Mouse (Mus musculus): ENCODE measurements around the gene S100a16. TPM values are rescaled to one million over a fixed set of nuclear protein-coding genes. Genes with fewer than 3 reads are reported as not detected.

The S100a16 gene
- polyA plus RNA-seq, 1 experiment, result 274 TPM

GRCm38 (mm10) chr3:90579433-90579832 lies 42.4 kb downstream of the S100a16 start:
- DNase-seq, result no peak
- WGBS, result 58% methylated on average over 7 of the region's 7 CpGs
- Histone ChIP-seq H3K4me3 (replicated peaks; ENCODE audit: extremely low read depth, low read depth, low read length) (no peak overlapping the region), H3K4me1 (ENCODE audit: control insufficient read depth, insufficient read depth, low read length) (no peaks in the 10 kb centered on the region)
- TF ChIP-seq POLR2A (IDR thresholded peaks at IDR 0.05; ENCODE audit: borderline replicate concordance, extremely low read depth, low read depth, low read length) (no peak), CTCF (IDR thresholded peaks at IDR 0.05; ENCODE audit: insufficient read depth, low read length) (no peak)

- Histone ChIP-seq H3K4me3 (replicated peaks; ENCODE audit: extremely low read depth, low read depth, low read length) (no peak overlapping the region), H3K4me1 (ENCODE audit: control insufficient read depth, insufficient read depth, low read length) (peaks cover 1% of the 10 kb centered on the region)
- 97% methylated on average over 5 of the region's 5 CpGs for WGBS
- no peak for DNase-seq
- TF ChIP-seq POLR2A (IDR thresholded peaks at IDR 0.05; ENCODE audit: borderline replicate concordance, extremely low read depth, low read depth, low read length), result no peak
- TF ChIP-seq CTCF (IDR thresholded peaks at IDR 0.05; ENCODE audit: insufficient read depth, low read length), result no peak
Measured at GRCm38 (mm10) chr3:90581141-90581540, 44.1 kb downstream of the S100a16 start.

- DNase-seq, result no peak
- 100% methylated on average over 1 of the region's 1 CpGs for WGBS
- TF ChIP-seq POLR2A (IDR thresholded peaks at IDR 0.05; ENCODE audit: borderline replicate concordance, extremely low read depth, low read depth, low read length) (no peak), CTCF (IDR thresholded peaks at IDR 0.05; ENCODE audit: insufficient read depth, low read length) (no peak)
- Histone ChIP-seq H3K4me3 (replicated peaks; ENCODE audit: extremely low read depth, low read depth, low read length) (no peak overlapping the region), H3K4me1 (ENCODE audit: control insufficient read depth, insufficient read depth, low read length) (peaks cover 11% of the 10 kb centered on the region)
Measured at GRCm38 (mm10) chr3:90582156-90582555, 45.1 kb downstream of the S100a16 start.

- 88% methylated on average over 4 of the region's 4 CpGs for WGBS
- no peak for TF ChIP-seq CTCF (IDR thresholded peaks at IDR 0.05; ENCODE audit: insufficient read depth, low read length)
- TF ChIP-seq POLR2A (IDR thresholded peaks at IDR 0.05; ENCODE audit: borderline replicate concordance, extremely low read depth, low read depth, low read length), result no peak
- no peak overlapping the region for H3K4me3 ChIP-seq (replicated peaks; ENCODE audit: extremely low read depth, low read depth, low read length)
Measured at GRCm38 (mm10) chr3:90582556-90582955, 45.5 kb downstream of the S100a16 start.

GRCm38 (mm10) chr3:90583893-90584292 lies 46.8 kb downstream of the S100a16 start:
- Histone ChIP-seq H3K4me1 (ENCODE audit: control insufficient read depth, insufficient read depth, low read length) (peaks cover 12% of the 10 kb centered on the region), H3K4me3 (replicated peaks; ENCODE audit: extremely low read depth, low read depth, low read length) (no peak overlapping the region)
- TF ChIP-seq POLR2A (IDR thresholded peaks at IDR 0.05; ENCODE audit: borderline replicate concordance, extremely low read depth, low read depth, low read length) (no peak), CTCF (IDR thresholded peaks at IDR 0.05; ENCODE audit: insufficient read depth, low read length) (no peak)
- 42% methylated on average over 3 of the region's 3 CpGs for WGBS
- no peak for DNase-seq

More at GRCm38 (mm10) chr3:90582556-90582955, 45.5 kb downstream of the S100a16 start:
- H3K4me1 ChIP-seq (ENCODE audit: control insufficient read depth, insufficient read depth, low read length), result peaks cover 12% of the 10 kb centered on the region
- no peak for DNase-seq

- TF ChIP-seq POLR2A (IDR thresholded peaks at IDR 0.05; ENCODE audit: borderline replicate concordance, extremely low read depth, low read depth, low read length), result no peak
- TF ChIP-seq CTCF (IDR thresholded peaks at IDR 0.05; ENCODE audit: insufficient read depth, low read length), result peak; percentile 88
- 25% methylated on average over 5 of the region's 5 CpGs for WGBS
- H3K4me1 ChIP-seq (ENCODE audit: control insufficient read depth, insufficient read depth, low read length), result peaks cover 12% of the 10 kb centered on the region
- H3K4me3 ChIP-seq (replicated peaks; ENCODE audit: extremely low read depth, low read depth, low read length), result no peak overlapping the region
- DNase-seq, result peak; percentile 65
Measured at GRCm38 (mm10) chr3:90585595-90585994, 48.5 kb downstream of the S100a16 start.

GRCm38 (mm10) chr3:90586016-90586643 lies 49.1 kb downstream of the S100a16 start:
- peak; percentile 39 for DNase-seq
- TF ChIP-seq CTCF (IDR thresholded peaks at IDR 0.05; ENCODE audit: insufficient read depth, low read length) (no peak), POLR2A (IDR thresholded peaks at IDR 0.05; ENCODE audit: borderline replicate concordance, extremely low read depth, low read depth, low read length) (no peak)
- WGBS, result 77% methylated on average over 15 of the region's 15 CpGs

GRCm38 (mm10) chr3:90586906-90587305 lies 49.9 kb downstream of the S100a16 start:
- no peak overlapping the region for H3K4me3 ChIP-seq (replicated peaks; ENCODE audit: extremely low read depth, low read depth, low read length)
- 29% methylated on average over 10 of the region's 10 CpGs for WGBS
- TF ChIP-seq CTCF (IDR thresholded peaks at IDR 0.05; ENCODE audit: insufficient read depth, low read length) (no peak), POLR2A (IDR thresholded peaks at IDR 0.05; ENCODE audit: borderline replicate concordance, extremely low read depth, low read depth, low read length) (0 out of 2 replicates have a peak, but pooled peaks have one; percentile 5)
- H3K4me1 ChIP-seq (ENCODE audit: control insufficient read depth, insufficient read depth, low read length), result peaks cover 12% of the 10 kb centered on the region
- peak; percentile 67 for DNase-seq

More at GRCm38 (mm10) chr3:90586016-90586643, 49.1 kb downstream of the S100a16 start:
- peaks cover 12% of the 10 kb centered on the region for H3K4me1 ChIP-seq (ENCODE audit: control insufficient read depth, insufficient read depth, low read length)
- H3K4me3 ChIP-seq (replicated peaks; ENCODE audit: extremely low read depth, low read depth, low read length), result no peak overlapping the region

- DNase-seq, result peak; percentile 24
- WGBS, result 72% methylated on average over 14 of the region's 14 CpGs
- H3K4me1 ChIP-seq (ENCODE audit: control insufficient read depth, insufficient read depth, low read length), result peaks cover 12% of the 10 kb centered on the region
- H3K4me3 ChIP-seq (replicated peaks; ENCODE audit: extremely low read depth, low read depth, low read length), result no peak overlapping the region
- TF ChIP-seq CTCF (IDR thresholded peaks at IDR 0.05; ENCODE audit: insufficient read depth, low read length), result no peak
- no peak for TF ChIP-seq POLR2A (IDR thresholded peaks at IDR 0.05; ENCODE audit: borderline replicate concordance, extremely low read depth, low read depth, low read length)
Measured at GRCm38 (mm10) chr3:90587361-90588101, 50.5 kb downstream of the S100a16 start.

Measured in lung, adult 2 months (tissue).